Mouse (Mus musculus) MEL (cell line): ENCODE results near the gene Hpcal1. TPM values are rescaled to one million over a fixed set of nuclear protein-coding genes. Genes with fewer than 3 reads are reported as not detected.

ENCODE experiments used
- DNase-seq: peaks from one replicate; pipeline ENCODE4 v3.0.0; 2011; ENCODE audit warnings: low read depth, low spot score
- H3K27ac ChIP-seq: 2 replicates; pipeline ENCODE4 v1.5.1; 2012; ENCODE audit warnings: low read depth, mild to moderate bottlenecking, control low read depth, low read length, moderate library complexity; ENCODE audit not compliant: control insufficient read depth
- H3K27me3 ChIP-seq, 2 experiments: fragments of 150-350 bp in 1 of 2; sonication (generic) in 1 of 2; 2 replicates each; pipeline ENCODE4 v1.6.1; 2012; ENCODE audit warnings: low read length in 2 of 2, mild to moderate bottlenecking in 2 of 2, improper control_type of control experiment in 1 of 2, moderate library complexity in 1 of 2; ENCODE audit not compliant: insufficient read depth in 2 of 2, control insufficient read depth in 1 of 2
- H3K36me3 ChIP-seq, 2 experiments: 2 replicates each; pipeline ENCODE4 v1.6.1; 2012 to 2014; ENCODE audit warnings: low read length in 2 of 2, improper control_type of control experiment in 1 of 2, inconsistent platforms in 1 of 2, mild to moderate bottlenecking in 1 of 2; ENCODE audit not compliant: insufficient read depth in 2 of 2, control insufficient read depth in 1 of 2
- H3K4me1 ChIP-seq, 2 experiments: fragments of 150-350 bp in 1 of 2; sonication (generic) in 1 of 2; 2 replicates each; pipeline ENCODE4 v1.6.1; 2012; ENCODE audit warnings: low read length in 2 of 2, improper control_type of control experiment in 1 of 2, mild to moderate bottlenecking in 1 of 2; ENCODE audit not compliant: insufficient read depth in 2 of 2, control insufficient read depth in 1 of 2
- H3K4me3 ChIP-seq, 2 experiments: fragments of 150-350 bp in 1 of 2; sonication (generic) in 1 of 2; 2 replicates each; pipeline ENCODE4 v1.5.1; 2012; ENCODE audit warnings: low read depth in 2 of 2, low read length in 2 of 2, mild to moderate bottlenecking in 2 of 2, moderate library complexity in 2 of 2, control low read depth in 1 of 2, improper control_type of control experiment in 1 of 2; ENCODE audit not compliant: control insufficient read depth in 1 of 2, insufficient read depth in 1 of 2
- H3K79me2 ChIP-seq: 2 replicates; pipeline ENCODE4 v1.6.1; 2012; ENCODE audit warnings: mild to moderate bottlenecking, low read length, moderate library complexity; ENCODE audit not compliant: control insufficient read depth, poor library complexity, insufficient read depth
- H3K9ac ChIP-seq: 2 replicates; pipeline ENCODE4 v1.6.1; 2012; ENCODE audit warnings: low read depth, mild to moderate bottlenecking, control low read depth, low read length, moderate library complexity; ENCODE audit not compliant: control insufficient read depth, poor library complexity, severe bottlenecking
- H3K9me3 ChIP-seq: fragments of 150-350 bp; sonication (generic); replicated peaks from 2 replicates; pipeline ENCODE4 v1.6.1; 2012; ENCODE audit warnings: mild to moderate bottlenecking, low read length, improper control_type of control experiment, moderate library complexity; ENCODE audit not compliant: insufficient read depth
- BHLHE40 ChIP-seq: IDR thresholded peaks from 2 replicates; pipeline ENCODE4 v1.6.1; 2012; ENCODE audit warnings: low read depth, mild to moderate bottlenecking, inconsistent platforms, low read length, improper control_type of control experiment, borderline replicate concordance
- CHD1 ChIP-seq: IDR thresholded peaks from 2 replicates; pipeline ENCODE4 v1.6.1; 2012; ENCODE audit warnings: low read depth, mild to moderate bottlenecking, inconsistent platforms, low read length, improper control_type of control experiment
- E2F4 ChIP-seq: IDR thresholded peaks from 2 replicates; pipeline ENCODE4 v1.6.1; 2011; ENCODE audit warnings: low read depth, low read length, improper control_type of control experiment, borderline replicate concordance
- EP300 ChIP-seq, 2 experiments: IDR thresholded peaks; 2 replicates each; pipeline ENCODE4 v1.6.1; 2011; ENCODE audit warnings: improper control_type of control experiment in 2 of 2, low read length in 2 of 2, low read depth in 1 of 2, mild to moderate bottlenecking in 1 of 2
- ETS1 ChIP-seq: IDR thresholded peaks from 2 replicates; pipeline ENCODE4 v1.6.1; 2012; ENCODE audit warnings: low read depth, mild to moderate bottlenecking, inconsistent platforms, low read length, improper control_type of control experiment, moderate library complexity
- GABPA ChIP-seq: IDR thresholded peaks from 2 replicates; pipeline ENCODE4 v1.6.1; 2012; ENCODE audit warnings: low read depth, mild to moderate bottlenecking, inconsistent platforms, low read length, improper control_type of control experiment, moderate library complexity
- GATA1 ChIP-seq: IDR thresholded peaks from 2 replicates; pipeline ENCODE4 v1.6.1; 2011; ENCODE audit warnings: low read depth, low read length, improper control_type of control experiment
- HCFC1 ChIP-seq: IDR thresholded peaks from 2 replicates; pipeline ENCODE4 v1.6.1; 2012; ENCODE audit warnings: low read depth, mild to moderate bottlenecking, inconsistent platforms, low read length, improper control_type of control experiment, moderate library complexity
- KAT2A ChIP-seq: conservative IDR thresholded peaks from 2 replicates; pipeline ENCODE4 v1.6.1; 2012; ENCODE audit warnings: low read depth, low read length, improper control_type of control experiment, inconsistent platforms
- MAFK ChIP-seq: IDR thresholded peaks from 2 replicates; pipeline ENCODE4 v1.6.1; 2011; ENCODE audit warnings: low read depth, mild to moderate bottlenecking, low read length, improper control_type of control experiment, borderline replicate concordance
- MAZ ChIP-seq: IDR thresholded peaks from 2 replicates; pipeline ENCODE4 v1.6.1; 2012; ENCODE audit warnings: low read depth, mild to moderate bottlenecking, inconsistent platforms, low read length, improper control_type of control experiment
- MEF2A ChIP-seq: IDR thresholded peaks from 2 replicates; pipeline ENCODE4 v1.6.1; 2014; ENCODE audit warnings: low read depth, mild to moderate bottlenecking, inconsistent platforms, low read length, improper control_type of control experiment; ENCODE audit not compliant: poor library complexity, insufficient replicate concordance, severe bottlenecking; ENCODE audit errors: extremely low read depth
- MXI1 ChIP-seq: IDR thresholded peaks from 2 replicates; pipeline ENCODE4 v1.6.1; 2011; ENCODE audit warnings: mild to moderate bottlenecking, low read depth, low read length, improper control_type of control experiment
- NRF1 ChIP-seq: IDR thresholded peaks from 2 replicates; pipeline ENCODE4 v1.6.1; 2014; ENCODE audit warnings: low read depth, mild to moderate bottlenecking, inconsistent platforms, low read length, improper control_type of control experiment, moderate library complexity; ENCODE audit not compliant: poor library complexity, insufficient read depth, severe bottlenecking
- POLR2A ChIP-seq, 2 experiments: IDR thresholded peaks; 2 replicates each; pipeline ENCODE4 v1.6.1; 2011 to 2012; ENCODE audit warnings: low read length in 2 of 2, mild to moderate bottlenecking in 2 of 2, control low read depth in 1 of 2, improper control_type of control experiment in 1 of 2, low read depth in 1 of 2, moderate library complexity in 1 of 2; ENCODE audit not compliant: control insufficient read depth in 1 of 2, insufficient read depth in 1 of 2, poor library complexity in 1 of 2
- POLR2AphosphoS2 ChIP-seq: IDR thresholded peaks from 2 replicates; pipeline ENCODE4 v1.6.1; 2011; ENCODE audit warnings: low read length, improper control_type of control experiment
- RCOR1 ChIP-seq: IDR thresholded peaks from 2 replicates; pipeline ENCODE4 v1.6.1; 2012; ENCODE audit warnings: low read depth, mild to moderate bottlenecking, inconsistent platforms, low read length, improper control_type of control experiment
- SIN3A ChIP-seq: IDR thresholded peaks from 2 replicates; pipeline ENCODE4 v1.6.1; 2012; ENCODE audit warnings: low read length, improper control_type of control experiment, inconsistent platforms
- TCF12 ChIP-seq: IDR thresholded peaks from 2 replicates; pipeline ENCODE4 v1.6.1; 2014; ENCODE audit warnings: low read depth, mild to moderate bottlenecking, inconsistent platforms, low read length, improper control_type of control experiment, moderate library complexity
- UBTF ChIP-seq: IDR thresholded peaks from 2 replicates; pipeline ENCODE4 v1.6.1; 2012; ENCODE audit warnings: low read depth, mild to moderate bottlenecking, inconsistent platforms, low read length, improper control_type of control experiment, moderate library complexity, borderline replicate concordance; ENCODE audit not compliant: insufficient read depth
- USF1 ChIP-seq: IDR thresholded peaks from 2 replicates; pipeline ENCODE4 v1.6.1; 2014; ENCODE audit warnings: low read depth, mild to moderate bottlenecking, inconsistent platforms, low read length, improper control_type of control experiment, moderate library complexity
- USF2 ChIP-seq, 2 experiments: IDR thresholded peaks; 2 replicates each; pipeline ENCODE4 v1.6.1; 2011 to 2012; ENCODE audit warnings: improper control_type of control experiment in 2 of 2, low read length in 2 of 2, borderline replicate concordance in 1 of 2, inconsistent platforms in 1 of 2, low read depth in 1 of 2, mild to moderate bottlenecking in 1 of 2; ENCODE audit not compliant: insufficient read depth in 1 of 2
- ZC3H11A ChIP-seq: IDR thresholded peaks from 2 replicates; pipeline ENCODE4 v1.6.1; 2012; ENCODE audit warnings: low read depth, mild to moderate bottlenecking, inconsistent platforms, low read length, improper control_type of control experiment
- ZMIZ1 ChIP-seq: IDR thresholded peaks from 2 replicates; pipeline ENCODE4 v1.6.1; 2012; ENCODE audit warnings: low read depth, mild to moderate bottlenecking, inconsistent platforms, low read length, improper control_type of control experiment, moderate library complexity
- polyA plus RNA-seq, 2 experiments: library from polyadenylated mRNA; stranded (reverse) in 1 of 2; unstranded in 1 of 2; fragments of >175 nt in 1 of 2; fragments of >200 nt in 1 of 2; gene quantifications; 2 replicates each; pipeline versions ENCODE4 v1.2.1 to v1.2.4; 2012; ENCODE audit warnings: low replicate concordance in 2 of 2, low read depth in 1 of 2; ENCODE audit not compliant: insufficient read length in 2 of 2, insufficient read depth in 1 of 2, missing spikeins in 1 of 2
- total RNA-seq: library from RNA; depleted of rRNA; stranded (reverse); fragments of 300-350 nt; gene quantifications from 2 replicates; pipeline ENCODE4 v1.2.3, GENCODE M21; 2012

The Hpcal1 gene
- total and polyA plus RNA-seq, 3 experiments = 9.1 to 23.0 TPM; not detected in 1

DNA sequence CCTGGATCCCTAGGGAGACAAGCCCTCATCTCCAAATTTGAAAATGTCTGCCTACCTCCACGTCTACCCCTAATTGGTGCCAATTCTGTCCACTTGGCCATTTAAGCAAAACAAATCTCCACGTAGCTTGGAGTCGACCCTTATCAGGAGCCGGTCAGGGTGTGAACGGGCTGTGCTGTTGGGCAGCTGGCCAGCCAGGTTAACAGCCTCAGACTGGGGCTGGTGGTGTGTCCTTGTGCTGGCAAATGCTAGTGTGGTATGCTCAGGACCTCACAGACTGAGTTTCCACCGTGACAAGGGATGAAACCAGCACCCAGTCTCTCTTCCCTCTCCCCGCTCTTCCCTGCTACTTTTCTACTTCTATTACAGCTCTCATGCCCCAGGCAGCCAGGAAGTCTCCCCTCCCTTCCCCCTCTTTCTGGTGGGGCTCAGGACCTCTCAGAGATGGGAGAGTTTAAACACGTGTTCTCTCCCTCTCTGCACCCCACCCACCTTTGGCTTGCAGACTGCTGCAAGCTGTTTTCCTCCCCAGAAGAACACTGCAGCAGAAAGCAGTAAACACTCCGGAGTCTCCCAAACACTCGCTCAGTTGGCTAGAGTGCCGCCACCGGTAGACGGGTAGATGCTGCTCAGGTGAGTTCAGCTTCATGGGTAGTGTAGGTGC lies 37.2 kb downstream of the Hpcal1 start (continued):
- TF ChIP-seq USF2 (IDR thresholded peaks at IDR 0.05; ENCODE audit: borderline replicate concordance in 1 of 2, insufficient read depth in 1 of 2, low read depth in 1 of 2, low read length in 2 of 2) = no peak
- TF ChIP-seq MEF2A = no peak
- no peak for TF ChIP-seq POLR2A (IDR thresholded peaks at IDR 0.05; ENCODE audit: control insufficient read depth in 1 of 2, insufficient read depth in 1 of 2, low read depth in 1 of 2, low read length in 2 of 2, poor library complexity in 1 of 2)
- peak; percentile 49; the same call in 1 of the 2 replicates for TF ChIP-seq TCF12
- peak in 1 of 2 experiments; percentile 12; a peak in 2 of 4 replicates for TF ChIP-seq EP300 (IDR thresholded peaks at IDR 0.05; ENCODE audit: low read depth in 1 of 2, low read length in 2 of 2)
- TF ChIP-seq UBTF = no peak
- TF ChIP-seq ZC3H11A = no peak
- no peak for TF ChIP-seq KAT2A
- TF ChIP-seq MAZ = no peak
- TF ChIP-seq, all 39 proteins: peak for 7

DNA sequence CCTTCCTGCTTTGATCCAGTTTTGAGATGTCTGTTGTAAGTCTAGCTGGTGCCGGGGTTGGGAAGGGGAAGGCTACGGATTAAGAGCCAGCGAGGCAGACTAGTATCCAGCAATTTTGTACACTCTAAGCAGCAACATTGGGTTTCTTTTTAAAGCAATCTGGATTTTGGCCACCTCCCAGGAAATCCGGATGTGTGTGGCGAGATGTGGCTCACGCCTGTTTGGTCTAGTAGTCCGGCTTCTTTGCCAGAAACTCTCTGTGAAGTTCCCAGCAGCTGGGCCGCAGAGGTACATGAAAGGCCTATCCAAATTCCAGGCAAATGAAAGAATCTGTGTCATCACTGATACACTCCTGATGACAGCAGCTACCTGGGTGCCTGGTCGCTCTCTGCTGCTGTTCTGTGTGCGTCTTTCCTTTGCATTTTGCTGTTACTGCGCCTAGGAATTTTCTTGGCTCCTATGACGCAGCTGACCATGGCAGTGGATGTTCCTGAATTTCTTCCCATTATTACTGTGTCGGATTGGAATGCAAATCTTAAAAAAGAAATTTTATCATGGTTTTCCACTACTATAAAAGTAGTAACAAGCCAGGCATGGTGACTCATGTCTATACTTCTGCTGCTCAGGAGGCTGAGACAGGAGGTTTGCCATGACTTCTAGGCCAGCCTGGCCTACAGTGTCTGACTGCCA lies 38.7 kb downstream of the Hpcal1 start:
- peaks cover 20 to 40% of the 10 kb centered on the region in 2 experiments for H3K4me1 ChIP-seq
- no peak overlapping the region for H3K4me3 ChIP-seq
- H3K27me3 ChIP-seq = no peaks in the 10 kb centered on the region
- no peak overlapping the region for H3K27ac ChIP-seq
- no peaks in the 10 kb centered on the region for H3K9me3 ChIP-seq
- no peak overlapping the region for H3K9ac ChIP-seq
- TF ChIP-seq MAZ (no peak), ZMIZ1 (no peak)
- H3K36me3 ChIP-seq = peaks cover 0 to 36% of the 10 kb centered on the region in 2 experiments; a peak in 2 of 4 replicates
- no peaks in the 10 kb centered on the region for H3K79me2 ChIP-seq
- no peak for DNase-seq

DNA sequence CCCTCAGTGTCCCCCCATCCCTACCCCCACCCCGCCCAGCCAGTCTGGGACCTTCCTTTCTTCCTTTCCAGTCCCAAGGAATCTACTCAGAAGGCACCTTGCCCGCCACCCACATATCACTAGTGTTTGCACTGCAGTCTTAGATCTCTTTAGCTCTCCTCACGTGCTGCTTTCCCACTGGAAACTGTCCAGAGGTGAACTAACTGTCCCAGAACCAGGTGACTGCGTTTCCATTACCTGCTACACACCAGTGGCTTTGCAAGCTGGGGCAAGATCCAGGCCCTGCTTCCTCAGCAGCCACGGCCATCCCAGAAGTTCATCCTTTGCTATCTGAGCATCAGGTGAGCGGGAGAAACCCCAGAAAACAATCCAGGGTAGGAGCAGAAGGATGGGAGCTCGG lies 41.4 kb downstream of the Hpcal1 start:
- Histone ChIP-seq H3K9me3 (no peaks in the 10 kb centered on the region), H3K4me3 (no peak overlapping the region), H3K36me3 (peaks cover 0 to 14% of the 10 kb centered on the region in 2 experiments; a peak in 2 of 4 replicates), H3K27ac (no peak overlapping the region), H3K9ac (no peak overlapping the region), H3K27me3 (no peaks in the 10 kb centered on the region), H3K79me2 (no peaks in the 10 kb centered on the region), H3K4me1 (peaks cover 8 to 13% of the 10 kb centered on the region in 2 experiments)
- no peak for DNase-seq
- TF ChIP-seq ZMIZ1 (no peak), ETS1 (no peak), MAFK (no peak), CHD1 (no peak), BHLHE40 (no peak), HCFC1 (no peak), UBTF (no peak), MXI1 (no peak), RCOR1 (no peak), GABPA (no peak), POLR2AphosphoS2 (no peak), KAT2A (no peak), SIN3A (no peak), USF1 (no peak), GATA1 (no peak), NRF1 (no peak), E2F4 (no peak)
